Comparison of ENCODE assay signal across 8 mouse cellular contexts in genomic region chr2:164562391-164563188, GRCm38 (mm10). TPM values are rescaled to one million over a fixed set of nuclear protein-coding genes. Genes with fewer than 3 reads are reported as not detected.
DNase-seq lines count a peak whose midpoint lies in the region; ATAC-seq and TF ChIP-seq lines count a peak whose summit lies in the region.

Gene Wfdc2 (plus strand): TSS chr2:164562413.

- H3K27ac ChIP-seq in cerebellum, adult 2 months (ENCODE audit: insufficient read depth, low read length): no peak within 1 kb of the TSS
- no peak within 1 kb of the TSS for H3K27ac ChIP-seq in hindbrain, embryonic 14.5 days
- no peak within 1 kb of the TSS for H3K27ac ChIP-seq in liver, embryonic 12.5 days
- H3K27ac ChIP-seq in neural tube, embryonic 13.5 days (replicated peaks): no peak within 1 kb of the TSS

- no peak for ATAC-seq in cerebellum, adult (ENCODE audit: insufficient number of reproducible peaks, low FRiP score, low TSS enrichment)
- no peak for ATAC-seq in hindbrain, embryonic 14.5 days (ENCODE audit: low FRiP score)
- no peak for ATAC-seq in liver, embryonic 12.5 days
- ATAC-seq in neural tube, embryonic 13.5 days (ENCODE audit: low read depth): no peak

- no peaks in the 10 kb centered on the region; the same call in 1 of the 2 replicates for H3K4me1 ChIP-seq in cerebellum, adult 2 months (ENCODE audit: control insufficient read depth, insufficient read depth, low read length)
- peaks cover 9% of the 10 kb centered on the region; the same call in 1 of the 2 replicates for H3K4me1 ChIP-seq in hindbrain, embryonic 14.5 days (replicated peaks; ENCODE audit: control insufficient read depth, insufficient read depth, low read length)
- 0 out of 2 replicates have a peak, but pooled peaks cover 6% of the 10 kb centered on the region for H3K4me1 ChIP-seq in liver, embryonic 12.5 days
- H3K4me1 ChIP-seq in neural tube, embryonic 13.5 days (replicated peaks): peaks cover 20% of the 10 kb centered on the region

- H3K9ac ChIP-seq in hindbrain, embryonic 14.5 days: peak within 1 kb of the TSS; percentile 68
- peak within 1 kb of the TSS; percentile 15; the same call in 1 of the 2 replicates for H3K9ac ChIP-seq in liver, embryonic 12.5 days
- peak within 1 kb of the TSS; percentile 65 for H3K9ac ChIP-seq in neural tube, embryonic 13.5 days

- peak within 1 kb of the TSS; percentile 15 for H3K4me3 ChIP-seq in cerebellum, adult 2 months (replicated peaks; ENCODE audit: insufficient read depth, low read depth, low read length)
- H3K4me3 ChIP-seq in hindbrain, embryonic 14.5 days (replicated peaks; ENCODE audit: low read length): peak within 1 kb of the TSS; percentile 43
- peak within 1 kb of the TSS; percentile 40 for H3K4me3 ChIP-seq in liver, embryonic 12.5 days
- H3K4me3 ChIP-seq in neural tube, embryonic 13.5 days: peak within 1 kb of the TSS; percentile 44

- H3K27me3 ChIP-seq in cerebellum, adult 2 months (ENCODE audit: control insufficient read depth, insufficient read depth, low read length): peaks cover 4% of the 10 kb centered on the region; the same call in 1 of the 2 replicates
- peaks cover 16% of the 10 kb centered on the region; the same call in 1 of the 2 replicates for H3K27me3 ChIP-seq in hindbrain, embryonic 14.5 days (ENCODE audit: control insufficient read depth, insufficient read depth, low read length)
- peaks cover 50% of the 10 kb centered on the region for H3K27me3 ChIP-seq in liver, embryonic 12.5 days (replicated peaks)
- peaks cover 44% of the 10 kb centered on the region for H3K27me3 ChIP-seq in neural tube, embryonic 13.5 days

- no peaks in the 10 kb centered on the region for H3K36me3 ChIP-seq in hindbrain, embryonic 14.5 days (replicated peaks; ENCODE audit: control insufficient read depth, insufficient read depth)
- no peaks in the 10 kb centered on the region for H3K36me3 ChIP-seq in liver, embryonic 12.5 days
- H3K36me3 ChIP-seq in neural tube, embryonic 13.5 days: no peaks in the 10 kb centered on the region

- no peaks in the 10 kb centered on the region for H3K9me3 ChIP-seq in hindbrain, embryonic 14.5 days (ENCODE audit: control insufficient read depth, low read length)
- H3K9me3 ChIP-seq in liver, embryonic 12.5 days (replicated peaks): 0 out of 2 replicates have a peak, but pooled peaks cover 5% of the 10 kb centered on the region
- H3K9me3 ChIP-seq in neural tube, embryonic 13.5 days: no peaks in the 10 kb centered on the region

- no peak for DNase-seq in cerebellum, adult 2 months
- DNase-seq in ZHBTc4 (ENCODE audit: low read depth, low spot score): peak; percentile 91
- no peak for DNase-seq in hindbrain, embryonic 14.5 days (ENCODE audit: low spot score)
- DNase-seq in spleen, postnatal 36 days (ENCODE audit: low spot score in 2 of 2): no peak
- no peak for DNase-seq in cerebellum, adult 11 months

- no peak for TF ChIP-seq CTCF in cerebellum, adult 2 months (IDR thresholded peaks at IDR 0.05; ENCODE audit: borderline replicate concordance, insufficient read depth, low read depth, low read length)

- 8% methylated on average over 23 of the region's 24 CpGs for WGBS in cerebellum, adult 2 months
- 5% methylated on average over 24 of the region's 24 CpGs for WGBS in hindbrain, embryonic 14.5 days
- 12% methylated on average over 24 of the region's 24 CpGs for WGBS in liver, embryonic 12.5 days (ENCODE audit: insufficient replicate concordance)
- WGBS in neural tube, embryonic 13.5 days: 6% methylated on average over 24 of the region's 24 CpGs

- TF ChIP-seq POLR2A in cerebellum, adult 2 months (IDR thresholded peaks at IDR 0.05; ENCODE audit: borderline replicate concordance, insufficient read depth, low read length): no peak

- H3K4me2 ChIP-seq in hindbrain, embryonic 14.5 days (replicated peaks): peak within 1 kb of the TSS; percentile 95
- peak within 1 kb of the TSS; percentile 66 for H3K4me2 ChIP-seq in liver, embryonic 12.5 days
- H3K4me2 ChIP-seq in neural tube, embryonic 13.5 days: peak within 1 kb of the TSS; percentile 74

RNA-seq across cellular contexts. Expression of gene Wfdc2, which starts in this region (rescaled TPM):
- polyA plus RNA-seq in cerebellum, adult 2 months (2012; rRNA removed): 0.87 and 2.1 TPM in 2 replicates
- polyA plus RNA-seq in hindbrain, embryonic 14.5 days (2014; fragmentation: Nextera tagmentation; extraction: Ambion mirVana): 2.4 and 4.0 TPM in 2 replicates
- 2.1 and 3.2 TPM in 2 replicates for polyA plus RNA-seq in liver, embryonic 12.5 days (2016; fragmentation: Nextera tagmentation; extraction: Ambion mirVana)
- polyA plus RNA-seq in neural tube, embryonic 13.5 days (2015; fragmentation: Nextera tagmentation; extraction: Ambion mirVana): 2.2 and 4.2 TPM in 2 replicates

Comparison
In these comparisons a context has a peak if more than half of its experiments do, and no peak if none do; other contexts are left out.
1. H3K9ac ChIP-seq: peak in every context shown above with its lines; median percentile 68 in hindbrain, embryonic 14.5 days; 65 in neural tube, embryonic 13.5 days; 15 in liver, embryonic 12.5 days.